ENCODE assay signal across 9 mouse cellular contexts in the genomic region with DNA sequence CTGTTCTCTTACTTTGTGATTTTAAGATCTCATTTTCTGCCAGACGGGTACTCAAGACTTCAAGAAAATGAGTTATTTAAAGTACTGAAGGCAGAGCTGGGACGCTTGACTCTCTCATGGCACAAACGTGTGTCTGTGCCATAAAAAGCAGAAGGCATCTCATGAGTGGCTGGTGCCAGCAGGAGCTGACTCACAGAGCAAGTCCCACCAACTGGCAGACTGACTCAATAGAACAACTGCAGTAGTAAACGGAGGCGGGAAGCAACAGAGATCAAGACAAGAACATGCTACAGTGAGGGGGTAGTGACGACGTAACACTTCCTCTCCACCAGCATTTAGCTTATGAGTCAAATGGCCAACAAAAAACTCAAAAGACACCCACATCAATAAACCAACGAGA. TPM values are rescaled to one million over a fixed set of nuclear protein-coding genes. Genes with fewer than 3 reads are reported as not detected.
DNase-seq lines count a peak whose midpoint lies in the region; ATAC-seq and TF ChIP-seq lines count a peak whose summit lies in the region.
"Had no signal": no experiment of that assay in that cellular context is flagged by ENCODE, and none has a peak within 500 bp of the region (broad histone marks: within the 10 kb centered on the region; RNA-seq: fewer than 3 reads in every experiment).

No protein-coding gene starts in this region.

- no peaks in the 10 kb centered on the region for H3K4me1 ChIP-seq in forebrain, embryonic 14.5 days (ENCODE audit: control insufficient read depth, insufficient read depth, low read length)
- no peaks in the 10 kb centered on the region for H3K4me1 ChIP-seq in forebrain, embryonic 12.5 days

- no peak for TF ChIP-seq CTCF in left cerebral cortex, adult 2 months (IDR thresholded peaks at IDR 0.05)

- 68% methylated on average over 8 of the region's 8 CpGs for WGBS in forebrain, embryonic 14.5 days
- WGBS in forebrain, embryonic 12.5 days = 82% methylated on average over 8 of the region's 8 CpGs

- ATAC-seq in forebrain, embryonic 14.5 days = no peak
- ATAC-seq in forebrain, embryonic 12.5 days (ENCODE audit: low FRiP score) = no peak
- no peak for ATAC-seq in erythroblast, adult 5-6 weeks (replicated peaks; ENCODE audit: low FRiP score, poor library complexity, severe bottlenecking)
- ATAC-seq in monocyte, adult 5-6 weeks (replicated peaks; ENCODE audit: insufficient number of reproducible peaks, low FRiP score, low TSS enrichment, poor library complexity, severe bottlenecking) = no peak

- H3K27me3 ChIP-seq in forebrain, embryonic 14.5 days (replicated peaks; ENCODE audit: control insufficient read depth, insufficient read depth, low read length) = no peaks in the 10 kb centered on the region
- no peaks in the 10 kb centered on the region for H3K27me3 ChIP-seq in forebrain, embryonic 12.5 days

- H3K4me3 ChIP-seq in forebrain, embryonic 14.5 days (ENCODE audit: low read depth, low read length) = no peak overlapping the region
- H3K4me3 ChIP-seq in forebrain, embryonic 12.5 days (replicated peaks) = no peak overlapping the region
- H3K4me3 ChIP-seq in left cerebral cortex, adult 2 months = no peak overlapping the region

- H3K9me3 ChIP-seq in forebrain, embryonic 14.5 days (replicated peaks; ENCODE audit: control insufficient read depth, low read length) = no peaks in the 10 kb centered on the region
- no peaks in the 10 kb centered on the region for H3K9me3 ChIP-seq in forebrain, embryonic 12.5 days

- intact Hi-C loops in left cerebral cortex, adult 2 months (cut with DNase I) = loop anchor here (1.0 to 10.0 kb wide), 4 partner anchors 130 to 488 kb away; no protein-coding TSS in a partner anchor

- DNase-seq in forebrain, embryonic 14.5 days (ENCODE audit: low spot score) = peak; percentile 58
- peak; percentile 38 for DNase-seq in urinary bladder, postnatal 14 days (ENCODE audit: low spot score)
- no peak for DNase-seq in urinary bladder, postnatal 4 days (ENCODE audit: low spot score in 2 of 2)
- DNase-seq in left cerebral cortex, adult 2 months (ENCODE audit: extremely low spot score in 1 of 2, low spot score in 2 of 2) = peak; percentile 66 to 73
- DNase-seq in testis, postnatal 10 days (ENCODE audit: low spot score) = no peak

- no peak overlapping the region for H3K27ac ChIP-seq in forebrain, embryonic 14.5 days (ENCODE audit: low read depth, low read length)
- no peak overlapping the region for H3K27ac ChIP-seq in forebrain, embryonic 12.5 days
- no peak overlapping the region for H3K27ac ChIP-seq in left cerebral cortex, adult 2 months

- 0 out of 2 replicates have a peak overlapping the region, but pooled peaks have one; percentile 4 for H3K9ac ChIP-seq in forebrain, embryonic 14.5 days (ENCODE audit: low read length)
- no peak overlapping the region for H3K9ac ChIP-seq in forebrain, embryonic 12.5 days

- no peaks in the 10 kb centered on the region for H3K36me3 ChIP-seq in forebrain, embryonic 14.5 days (ENCODE audit: control insufficient read depth, insufficient read depth, low read length)
- no peaks in the 10 kb centered on the region for H3K36me3 ChIP-seq in forebrain, embryonic 12.5 days (replicated peaks)

- H3K4me2 ChIP-seq in forebrain, embryonic 14.5 days (ENCODE audit: low read length) = no peak overlapping the region
- no peak overlapping the region for H3K4me2 ChIP-seq in forebrain, embryonic 12.5 days

RNA-seq across cellular contexts. Expression of a gene that starts 12.8 kb away (rescaled TPM):
- polyA plus RNA-seq in forebrain, embryonic 14.5 days (2014; fragmentation: Nextera tagmentation; extraction: Ambion mirVana) = 29.0 and 29.5 TPM in 2 replicates
- 63.0 and 64.5 TPM in 2 replicates for polyA plus RNA-seq in forebrain, embryonic 12.5 days (2016; fragmentation: Nextera tagmentation; extraction: Ambion mirVana)
- 10 to 100 TPM; 20.6 to 24.5 TPM for total RNA-seq in left cerebral cortex, adult 2 months (2021)
- total RNA-seq in erythroblast, adult 5-6 weeks (2015; ENCODE audit: low replicate concordance) = 6.3 and 13.1 TPM in 2 replicates
- total RNA-seq in erythroblast, adult 5-6 weeks (2017; ENCODE audit: low replicate concordance) = 5.2 and 5.4 TPM in 2 replicates
- total RNA-seq in monocyte, adult 5-6 weeks (2017) = 45.7 to 57.2 TPM (median 48.0 TPM) in 3 replicates

RNA-seq across cellular contexts. Expression of a gene that starts 13.1 kb away (rescaled TPM):
- 0.33 and 0.62 TPM in 2 replicates for polyA plus RNA-seq in forebrain, embryonic 14.5 days (2014; fragmentation: Nextera tagmentation; extraction: Ambion mirVana)
- polyA plus RNA-seq in forebrain, embryonic 12.5 days (2016; fragmentation: Nextera tagmentation; extraction: Ambion mirVana) = 0.46 and 0.55 TPM in 2 replicates
- 1 to 10 TPM in 1 of 2 experiments, under 1 TPM in 1; 0.93 to 1.3 TPM for total RNA-seq in left cerebral cortex, adult 2 months (2021)
- not detected in 2 replicates for total RNA-seq in erythroblast, adult 5-6 weeks (2015; ENCODE audit: low replicate concordance)
- not detected in 2 replicates for total RNA-seq in erythroblast, adult 5-6 weeks (2017; ENCODE audit: low replicate concordance)
- not detected in 3 replicates for total RNA-seq in monocyte, adult 5-6 weeks (2017)
- total RNA-seq: megakaryocyte-erythroid progenitor cell, adult 5-6 weeks had no signal

Comparison
In these comparisons a context has a peak if more than half of its experiments do, and no peak if none do; other contexts are left out.
1. DNase-seq: peak in forebrain, embryonic 14.5 days (single experiment), urinary bladder, postnatal 14 days (single experiment) and left cerebral cortex, adult 2 months (2 of 2); none in urinary bladder, postnatal 4 days (0 of 2) and testis, postnatal 10 days (single experiment).